Mouse (Mus musculus) limb, embryonic 14.5 days (tissue): ENCODE data around the gene Kdm7a. TPM values are rescaled to one million over a fixed set of nuclear protein-coding genes. Genes with fewer than 3 reads are reported as not detected.

Source experiments
- ATAC-seq: fragments of 200-750 bp; cut with Nextera tagmentation; 2 replicates; pipeline ENCODE4 v1.8.0; 2017; ENCODE audit warnings: low read depth, moderate number of reproducible peaks, moderate TSS enrichment; ENCODE audit not compliant: low FRiP score
- DNase-seq: peaks from one replicate; pipeline ENCODE4 v3.0.0-alpha.2; 2015; ENCODE audit warnings: low spot score
- H3K27ac ChIP-seq: fragments of 300-500 bp; sonication (generic); replicated peaks from 2 replicates; pipeline ENCODE4 v1.5.1; 2014; ENCODE audit warnings: low read depth, mild to moderate bottlenecking, low read length, moderate library complexity, mixed read lengths
- H3K27me3 ChIP-seq: fragments of 300-500 bp; sonication (generic); 2 replicates; pipeline ENCODE4 v1.6.1; 2014; ENCODE audit warnings: low read length, mixed read lengths; ENCODE audit not compliant: control insufficient read depth, insufficient read depth
- H3K36me3 ChIP-seq: fragments of 300-500 bp; sonication (generic); 2 replicates; pipeline ENCODE4 v1.6.1; 2014; ENCODE audit warnings: mild to moderate bottlenecking, low read length, moderate library complexity, mixed read lengths; ENCODE audit not compliant: control insufficient read depth, insufficient read depth
- H3K4me1 ChIP-seq: fragments of 300-500 bp; sonication (generic); 2 replicates; pipeline ENCODE4 v1.6.1; 2014; ENCODE audit warnings: antibody characterized with exemption, low read length, mixed read lengths; ENCODE audit not compliant: control insufficient read depth, insufficient read depth
- H3K4me2 ChIP-seq: fragments of 300-500 bp; sonication (generic); replicated peaks from 2 replicates; pipeline ENCODE4 v1.6.1; 2014; ENCODE audit warnings: low read depth, mild to moderate bottlenecking, low read length, moderate library complexity; ENCODE audit not compliant: severe bottlenecking
- H3K4me3 ChIP-seq: fragments of 300-500 bp; sonication (generic); replicated peaks from 2 replicates; pipeline ENCODE4 v1.5.1; 2014; ENCODE audit warnings: low read length
- H3K9ac ChIP-seq: fragments of 300-500 bp; sonication (generic); 2 replicates; pipeline ENCODE4 v1.6.1; 2014; ENCODE audit warnings: mild to moderate bottlenecking, low read depth, low read length, moderate library complexity; ENCODE audit not compliant: severe bottlenecking
- H3K9me3 ChIP-seq: fragments of 300-500 bp; sonication (generic); 2 replicates; pipeline ENCODE4 v1.6.1; 2016; ENCODE audit warnings: low read length; ENCODE audit not compliant: control insufficient read depth
- POLR2A ChIP-seq: fragments of 200-500 bp; IDR thresholded peaks from 2 replicates; pipeline ENCODE4 v1.8.0; 2012; ENCODE audit warnings: inconsistent platforms, mild to moderate bottlenecking, moderate library complexity, borderline replicate concordance; ENCODE audit not compliant: insufficient read depth, insufficient read length; ENCODE audit errors: extremely low read depth
- WGBS: fragments of 180-500 bp; shearing (Covaris S2); extraction: QIAGEN DNeasy Blood & Tissue Kit; methylation state at CpG from one replicate; pipeline ENCODE4 v1.1.7; 2014; 5-methylcytosine and 5-hydroxymethylcytosine counted together
- polyA plus RNA-seq, 2 experiments: library from polyadenylated mRNA; depleted of rRNA in 1 of 2; stranded (reverse) in 1 of 2; unstranded in 1 of 2; fragments of >200 nt; fragmentation: Nextera tagmentation in 1 of 2; extraction: Ambion mirVana in 1 of 2; gene quantifications; 2 replicates each; pipeline versions ENCODE4 v1.2.1 to v1.2.3; 2012 to 2014

Kdm7a gene
- polyA plus RNA-seq, 2 experiments = 6.3 to 6.4 TPM

- no peak for TF ChIP-seq POLR2A
- H3K36me3 ChIP-seq = no peaks in the 10 kb centered on the region
- no peaks in the 10 kb centered on the region for H3K9me3 ChIP-seq
- H3K4me1 ChIP-seq = peaks cover 6% of the 10 kb centered on the region; the same call in 1 of the 2 replicates
- no peak overlapping the region for H3K4me2 ChIP-seq
- ATAC-seq (no peak), DNase-seq (no peak)
- H3K9ac ChIP-seq = no peak overlapping the region
- WGBS = 73% methylated on average over 4 of the region's 4 CpGs
- H3K4me3 ChIP-seq = no peak overlapping the region
- no peak overlapping the region for H3K27ac ChIP-seq
- H3K27me3 ChIP-seq = no peaks in the 10 kb centered on the region
These were observed 26.0 kb upstream of the Kdm7a start for GRCm38 (mm10) chr6:39232617-39233016.

- no peak overlapping the region for H3K4me2 ChIP-seq
- no peak overlapping the region for H3K27ac ChIP-seq
- H3K27me3 ChIP-seq = no peaks in the 10 kb centered on the region
- H3K9me3 ChIP-seq = no peaks in the 10 kb centered on the region
- H3K36me3 ChIP-seq = no peaks in the 10 kb centered on the region
- no peak for DNase-seq
- H3K4me1 ChIP-seq = peaks cover 10% of the 10 kb centered on the region; the same call in 1 of the 2 replicates
- no peak for ATAC-seq
- no peak for TF ChIP-seq POLR2A
- WGBS = 74% methylated on average over 8 of the region's 8 CpGs
- H3K9ac ChIP-seq = no peak overlapping the region
- no peak overlapping the region for H3K4me3 ChIP-seq
These were observed 24.1 kb upstream of the Kdm7a start for GRCm38 (mm10) chr6:39230664-39231063.

- 60% methylated on average over 9 of the region's 9 CpGs for WGBS
- no peaks in the 10 kb centered on the region for H3K27me3 ChIP-seq
- no peak for DNase-seq
- H3K27ac ChIP-seq = no peak overlapping the region
- peaks cover 10% of the 10 kb centered on the region; the same call in 1 of the 2 replicates for H3K4me1 ChIP-seq
- H3K4me3 ChIP-seq = no peak overlapping the region
- no peaks in the 10 kb centered on the region for H3K36me3 ChIP-seq
- ATAC-seq = no peak
- TF ChIP-seq POLR2A = no peak
- no peak overlapping the region for H3K4me2 ChIP-seq
- H3K9me3 ChIP-seq = no peaks in the 10 kb centered on the region
- H3K9ac ChIP-seq = no peak overlapping the region
These were observed 20.0 kb upstream of the Kdm7a start for GRCm38 (mm10) chr6:39226610-39226955.

GRCm38 (mm10) chr6:39225876-39226609 lies 19.5 kb upstream of the Kdm7a start:
- no peak overlapping the region for H3K4me2 ChIP-seq
- H3K27me3 ChIP-seq = no peaks in the 10 kb centered on the region
- no peak overlapping the region for H3K27ac ChIP-seq
- ATAC-seq (no peak), DNase-seq (no peak)
- H3K9me3 ChIP-seq = no peaks in the 10 kb centered on the region
- no peak for TF ChIP-seq POLR2A
- WGBS = 29% methylated on average over 7 of the region's 7 CpGs
- no peak overlapping the region for H3K4me3 ChIP-seq
- no peaks in the 10 kb centered on the region for H3K36me3 ChIP-seq
- H3K4me1 ChIP-seq = peaks cover 10% of the 10 kb centered on the region; the same call in 1 of the 2 replicates
- no peak overlapping the region for H3K9ac ChIP-seq

GRCm38 (mm10) chr6:39223328-39223885 lies 16.8 kb upstream of the Kdm7a start:
- WGBS = 73% methylated on average over 5 of the region's 5 CpGs
- no peak for TF ChIP-seq POLR2A

More at GRCm38 (mm10) chr6:39223328-39223885, 16.8 kb upstream of the Kdm7a start:
- H3K4me2 ChIP-seq = no peak overlapping the region
- no peak overlapping the region for H3K9ac ChIP-seq
- no peaks in the 10 kb centered on the region for H3K9me3 ChIP-seq
- H3K27me3 ChIP-seq = no peaks in the 10 kb centered on the region
- no peak overlapping the region for H3K27ac ChIP-seq
- no peak overlapping the region for H3K4me3 ChIP-seq
- no peak for DNase-seq
- no peak for ATAC-seq
- H3K36me3 ChIP-seq = no peaks in the 10 kb centered on the region
- peaks cover 4% of the 10 kb centered on the region; the same call in 1 of the 2 replicates for H3K4me1 ChIP-seq
